Mouse (Mus musculus) hindbrain, embryonic 11.5 days (tissue): ENCODE data around the gene Fat3. TPM values are rescaled to one million over a fixed set of nuclear protein-coding genes. Genes with fewer than 3 reads are reported as not detected.
A peak's percentile ranks its signal among the peaks of the same experiment; 100 is the strongest.

Experiments
- ATAC-seq: fragments of 200-750 bp; cut with Nextera tagmentation; 2 replicates; pipeline ENCODE4 v1.8.0; 2017; ENCODE audit warnings: mild to moderate bottlenecking, moderate TSS enrichment, moderate library complexity; ENCODE audit not compliant: low FRiP score
- DNase-seq: peaks from one replicate; pipeline ENCODE4 v3.0.0-alpha.2; 2015; ENCODE audit warnings: low spot score
- H3K27ac ChIP-seq: fragments of 300-500 bp; sonication (generic); 2 replicates; pipeline ENCODE4 v1.5.1; 2014; ENCODE audit warnings: mild to moderate bottlenecking, low read depth, low read length
- H3K27me3 ChIP-seq: fragments of 300-500 bp; sonication (generic); 2 replicates; pipeline ENCODE4 v1.6.1; 2014; ENCODE audit warnings: mild to moderate bottlenecking, low read length, moderate library complexity, mixed read lengths; ENCODE audit not compliant: control insufficient read depth, insufficient read depth
- H3K36me3 ChIP-seq: fragments of 300-500 bp; sonication (generic); 2 replicates; pipeline ENCODE4 v1.6.1; 2014; ENCODE audit warnings: mild to moderate bottlenecking, low read length, moderate library complexity, mixed read lengths; ENCODE audit not compliant: control insufficient read depth, insufficient read depth
- H3K4me1 ChIP-seq: fragments of 300-500 bp; sonication (generic); replicated peaks from 2 replicates; pipeline ENCODE4 v1.6.1; 2014; ENCODE audit warnings: low read length, mixed read lengths; ENCODE audit not compliant: control insufficient read depth, insufficient read depth
- H3K4me2 ChIP-seq: fragments of 300-500 bp; sonication (generic); replicated peaks from 2 replicates; pipeline ENCODE4 v1.6.1; 2014; ENCODE audit warnings: mild to moderate bottlenecking, low read depth, low read length
- H3K4me3 ChIP-seq: fragments of 300-500 bp; sonication (generic); 2 replicates; pipeline ENCODE4 v1.5.1; 2014; ENCODE audit warnings: low read depth, low read length
- H3K9ac ChIP-seq: fragments of 300-500 bp; sonication (generic); 2 replicates; pipeline ENCODE4 v1.6.1; 2014; ENCODE audit warnings: low read depth, low read length
- H3K9me3 ChIP-seq: fragments of 300-500 bp; sonication (generic); 2 replicates; pipeline ENCODE4 v1.6.1; 2016; ENCODE audit warnings: low read length; ENCODE audit not compliant: control insufficient read depth
- WGBS: fragments of 180-500 bp; shearing (Covaris S2); extraction: QIAGEN DNeasy Blood & Tissue Kit; methylation state at CpG from one replicate; pipeline ENCODE4 v1.1.7; 2014; 5-methylcytosine and 5-hydroxymethylcytosine counted together
- polyA plus RNA-seq: library from polyadenylated mRNA; unstranded; fragments of >200 nt; fragmentation: Nextera tagmentation; extraction: Ambion mirVana; gene quantifications from 2 replicates; pipeline ENCODE4 v1.2.1, GENCODE M21; 2014

Fat3 gene
- polyA plus RNA-seq, 1 experiment from 2014 or later = 15.5 TPM

DNA sequence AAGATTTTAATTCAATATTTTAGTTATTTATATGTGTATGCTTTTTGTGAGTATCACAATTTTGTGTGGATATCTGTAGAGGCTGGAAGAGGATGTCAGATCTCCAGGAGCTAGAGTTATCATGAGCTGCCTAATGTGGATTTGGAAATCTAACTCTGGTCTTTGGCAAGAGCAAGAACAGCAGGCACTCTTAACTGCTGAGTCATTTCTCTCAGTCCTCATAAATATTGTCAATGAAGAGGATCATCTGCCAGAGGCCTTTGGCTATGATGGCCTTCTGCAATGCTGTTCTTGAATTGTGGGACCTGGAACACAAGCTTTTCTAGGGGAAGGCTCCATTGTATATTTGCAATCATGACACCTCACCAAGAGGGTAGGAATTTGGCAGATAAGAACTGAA, 529.7 kb downstream of the Fat3 start:
- no peaks in the 10 kb centered on the region for H3K4me1 ChIP-seq
- ATAC-seq = no peak
- H3K4me3 ChIP-seq = no peak overlapping the region
- DNase-seq = no peak
- no peak overlapping the region for H3K4me2 ChIP-seq
- H3K36me3 ChIP-seq = no peaks in the 10 kb centered on the region
- no peaks in the 10 kb centered on the region for H3K9me3 ChIP-seq
- no peak overlapping the region for H3K27ac ChIP-seq
- H3K9ac ChIP-seq = no peak overlapping the region
- no peaks in the 10 kb centered on the region for H3K27me3 ChIP-seq

DNA sequence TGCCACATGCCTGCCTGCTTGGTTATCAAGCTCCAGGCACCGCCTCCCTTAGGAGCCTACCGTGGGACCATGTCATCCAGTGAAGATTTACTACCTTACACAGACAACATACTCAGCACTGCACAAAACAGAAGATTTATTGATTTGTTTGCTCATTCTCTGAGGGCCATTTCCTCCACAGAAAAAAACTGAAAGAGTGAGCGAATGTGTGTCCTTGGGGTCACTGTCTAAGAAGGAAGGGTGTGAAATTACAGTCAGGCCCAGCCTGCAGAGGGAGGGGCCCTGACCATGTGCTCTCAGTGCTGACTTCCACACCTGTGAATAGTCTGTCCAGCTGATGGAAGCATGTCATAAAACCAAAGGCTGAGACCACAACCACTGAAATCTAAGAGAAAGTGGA, 536.9 kb downstream of the Fat3 start:
- H3K9ac ChIP-seq = no peak overlapping the region
- no peak overlapping the region for H3K27ac ChIP-seq
- no peaks in the 10 kb centered on the region for H3K36me3 ChIP-seq
- ATAC-seq = peak; percentile 67
- no peaks in the 10 kb centered on the region for H3K4me1 ChIP-seq
- no peaks in the 10 kb centered on the region for H3K9me3 ChIP-seq
- H3K4me3 ChIP-seq = no peak overlapping the region
- DNase-seq = no peak
- 61% methylated on average over 3 of the region's 3 CpGs for WGBS
- no peaks in the 10 kb centered on the region for H3K27me3 ChIP-seq
- H3K4me2 ChIP-seq = no peak overlapping the region

DNA sequence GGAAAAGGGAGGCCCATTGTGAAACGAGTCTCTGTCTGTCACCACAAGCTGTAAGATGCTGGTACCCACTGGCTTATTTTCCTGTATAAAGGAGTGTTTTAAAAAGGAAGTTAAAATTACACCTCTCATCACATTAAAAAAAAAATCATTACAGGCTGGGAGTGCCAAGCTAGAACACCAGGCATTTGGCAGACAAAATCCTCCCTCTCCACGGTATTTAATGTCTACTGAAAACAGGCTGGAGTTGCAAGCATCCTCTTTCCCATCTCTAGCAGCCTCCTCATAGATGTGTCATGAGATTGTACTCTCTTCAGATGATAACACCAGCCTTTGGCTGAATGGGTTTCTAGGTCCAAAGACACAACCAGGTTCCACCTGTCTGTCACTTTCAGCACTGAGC, 538.2 kb downstream of the Fat3 start:
- no peaks in the 10 kb centered on the region for H3K36me3 ChIP-seq
- WGBS = 84% methylated on average over 2 of the region's 2 CpGs

GRCm38 (mm10) chr9:15958224-15958787, 542.8 kb downstream of the Fat3 start:
- WGBS = 42% methylated on average over 3 of the region's 3 CpGs
- no peaks in the 10 kb centered on the region for H3K4me1 ChIP-seq
- no peak overlapping the region for H3K27ac ChIP-seq
- no peak overlapping the region for H3K4me2 ChIP-seq
- ATAC-seq (no peak), DNase-seq (no peak)
- H3K36me3 ChIP-seq = no peaks in the 10 kb centered on the region
- H3K9ac ChIP-seq = no peak overlapping the region
- no peak overlapping the region for H3K4me3 ChIP-seq
- no peaks in the 10 kb centered on the region for H3K27me3 ChIP-seq
- no peaks in the 10 kb centered on the region for H3K9me3 ChIP-seq

More for the DNA sequence above, 538.2 kb downstream of the Fat3 start:
- no peak overlapping the region for H3K9ac ChIP-seq
- H3K4me2 ChIP-seq = no peak overlapping the region
- H3K9me3 ChIP-seq = no peaks in the 10 kb centered on the region
- ATAC-seq (no peak), DNase-seq (no peak)
- no peaks in the 10 kb centered on the region for H3K27me3 ChIP-seq
- no peaks in the 10 kb centered on the region for H3K4me1 ChIP-seq
- no peak overlapping the region for H3K4me3 ChIP-seq
- no peak overlapping the region for H3K27ac ChIP-seq

DNA sequence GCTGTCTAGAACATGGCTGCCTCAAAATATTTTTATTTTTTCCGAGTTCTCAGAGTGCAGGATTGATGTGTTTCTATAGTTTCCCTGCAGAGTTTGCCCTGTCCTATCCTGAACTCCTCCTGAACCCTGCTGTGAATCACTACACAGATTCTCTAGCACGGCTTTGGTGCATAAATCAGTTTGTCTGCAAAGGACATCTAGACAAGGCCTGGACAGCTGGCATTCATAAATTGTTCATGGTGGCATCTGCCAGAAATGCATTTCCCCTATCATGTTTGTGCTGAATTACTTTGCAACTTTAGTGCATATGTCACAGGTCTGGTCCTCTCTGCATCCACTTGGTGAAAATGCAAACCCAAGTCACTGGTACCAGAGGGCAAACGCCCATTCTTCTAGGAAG, 543.3 kb downstream of the Fat3 start:
- Histone ChIP-seq H3K27ac (no peak overlapping the region), H3K27me3 (no peaks in the 10 kb centered on the region), H3K36me3 (no peaks in the 10 kb centered on the region), H3K9ac (no peak overlapping the region), H3K4me3 (no peak overlapping the region), H3K4me2 (no peak overlapping the region), H3K9me3 (no peaks in the 10 kb centered on the region), H3K4me1 (no peaks in the 10 kb centered on the region)
- no peak for ATAC-seq
- DNase-seq = no peak
- 53% methylated on average over 3 of the region's 3 CpGs for WGBS

DNA sequence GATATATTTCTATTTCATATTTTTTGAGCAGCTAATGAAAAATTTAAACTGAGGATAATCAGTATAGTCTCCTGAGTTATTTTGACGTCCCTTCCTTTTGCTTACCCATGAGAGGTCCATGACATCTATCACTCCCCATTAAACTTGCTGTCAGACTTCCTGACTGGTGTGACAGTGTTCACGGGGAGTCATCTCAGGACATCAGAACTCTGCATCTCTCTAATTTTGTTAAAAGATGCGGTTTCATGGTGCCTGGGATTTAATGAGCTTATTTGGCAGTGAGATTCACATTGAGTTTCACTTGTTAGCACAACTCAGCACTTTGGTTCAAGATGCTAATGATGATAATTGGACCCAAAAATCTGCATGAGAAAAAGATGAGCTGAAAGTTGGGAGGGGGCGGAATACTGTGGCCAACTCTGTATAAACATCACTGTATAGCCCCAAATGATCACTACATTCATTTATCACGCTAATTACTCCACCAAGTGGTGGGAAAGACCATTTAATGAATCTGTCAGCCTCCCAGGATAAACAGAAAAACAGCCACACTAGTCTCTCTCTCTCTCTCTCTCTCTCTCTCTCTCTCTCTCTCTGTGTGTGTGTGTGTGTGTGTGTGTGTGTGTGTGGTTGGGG, 545.8 kb downstream of the Fat3 start:
- H3K27ac ChIP-seq = no peak overlapping the region
- no peaks in the 10 kb centered on the region for H3K36me3 ChIP-seq
- no peak overlapping the region for H3K4me3 ChIP-seq
- H3K27me3 ChIP-seq = no peaks in the 10 kb centered on the region
- DNase-seq (no peak), ATAC-seq (no peak)
- H3K4me1 ChIP-seq = no peaks in the 10 kb centered on the region
- H3K4me2 ChIP-seq = no peak overlapping the region
- 68% methylated on average over 5 of the region's 5 CpGs for WGBS
- H3K9me3 ChIP-seq = no peaks in the 10 kb centered on the region
- no peak overlapping the region for H3K9ac ChIP-seq

DNA sequence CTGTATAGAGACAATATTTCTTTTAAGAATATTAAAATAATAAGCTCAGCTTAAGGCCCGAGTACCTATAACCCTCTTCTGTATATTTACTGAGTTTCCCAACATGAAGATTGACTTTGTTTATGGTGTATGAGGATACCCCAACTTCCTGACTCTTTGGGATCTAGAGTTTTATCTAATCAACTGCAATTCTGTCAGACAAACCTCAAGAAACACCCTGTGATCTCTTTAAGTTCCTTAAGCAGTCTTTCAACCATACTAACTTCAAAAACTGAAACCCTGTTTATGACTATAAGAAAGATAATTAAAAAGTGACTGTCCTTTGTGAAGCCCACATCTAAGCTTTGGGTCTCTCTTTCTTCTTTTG, 546.8 kb downstream of the Fat3 start:
- Histone ChIP-seq H3K4me1 (no peaks in the 10 kb centered on the region), H3K27ac (no peak overlapping the region), H3K4me3 (no peak overlapping the region), H3K9me3 (no peaks in the 10 kb centered on the region), H3K36me3 (no peaks in the 10 kb centered on the region), H3K27me3 (no peaks in the 10 kb centered on the region), H3K4me2 (no peak overlapping the region), H3K9ac (no peak overlapping the region)
- DNase-seq = no peak
- 87% methylated on average over 1 of the region's 1 CpGs for WGBS
- no peak for ATAC-seq

GRCm38 (mm10) chr9:15953585-15954337, 547.3 kb downstream of the Fat3 start:
- no peak overlapping the region for H3K27ac ChIP-seq
- H3K4me1 ChIP-seq = no peaks in the 10 kb centered on the region
- H3K4me3 ChIP-seq = no peak overlapping the region
- DNase-seq (no peak), ATAC-seq (no peak)
- no peaks in the 10 kb centered on the region for H3K27me3 ChIP-seq
- no peak overlapping the region for H3K9ac ChIP-seq
- H3K36me3 ChIP-seq = no peaks in the 10 kb centered on the region
- no peaks in the 10 kb centered on the region for H3K9me3 ChIP-seq
- no peak overlapping the region for H3K4me2 ChIP-seq
- 80% methylated on average over 6 of the region's 6 CpGs for WGBS

GRCm38 (mm10) chr9:15948086-15948485, 553.0 kb downstream of the Fat3 start:
- ATAC-seq = no peak
- Histone ChIP-seq H3K4me3 (no peak overlapping the region), H3K27me3 (no peaks in the 10 kb centered on the region), H3K4me1 (no peaks in the 10 kb centered on the region), H3K9ac (no peak overlapping the region), H3K27ac (no peak overlapping the region), H3K9me3 (no peaks in the 10 kb centered on the region), H3K36me3 (no peaks in the 10 kb centered on the region), H3K4me2 (no peak overlapping the region)
- 86% methylated on average over 4 of the region's 4 CpGs for WGBS
- no peak for DNase-seq
